Mouse (Mus musculus) neural tube, embryonic 10.5 days (tissue): Measurements from ENCODE around the gene Btnl4.
"Not testable (repeated sequence)": the region's sequence is repeated elsewhere in the genome, so short reads cannot be mapped to it uniquely, and the experiment has no call there.

Experiments
- DNase-seq: peaks from one replicate; pipeline ENCODE4 v3.0.0-alpha.2; 2017; ENCODE audit warnings: low spot score; ENCODE audit errors: extremely low spot score

Btnl4 gene

GRCm38 (mm10) chr17:34477238-34478013 is at the start of gene Btnl4:
TSS of gene Btnl4 (minus strand) at chr17:34477318.
- not testable (repeated sequence) for DNase-seq

- no peak for DNase-seq
These were observed 41.9 kb upstream of the Btnl4 start for GRCm38 (mm10) chr17:34519001-34519400.

GRCm38 (mm10) chr17:34518571-34518970 is 41.5 kb upstream of the Btnl4 start:
- DNase-seq = not testable (repeated sequence)

- DNase-seq = no peak
These were observed 40.7 kb upstream of the Btnl4 start for GRCm38 (mm10) chr17:34517795-34518194.

GRCm38 (mm10) chr17:34517252-34517651 is 40.1 kb upstream of the Btnl4 start, which contains the start of gene Btnl6:
TSS of gene Btnl6 (minus strand) at chr17:34517352.
- no peak for DNase-seq

- DNase-seq = no peak
These were observed 39.4 kb upstream of the Btnl4 start for GRCm38 (mm10) chr17:34516514-34516913.

GRCm38 (mm10) chr17:34511723-34512122 is 34.6 kb upstream of the Btnl4 start:
- DNase-seq = not testable (repeated sequence)

- DNase-seq = no peak
These were observed 30.5 kb upstream of the Btnl4 start for GRCm38 (mm10) chr17:34507591-34507990.

GRCm38 (mm10) chr17:34497726-34498125 is 20.6 kb upstream of the Btnl4 start:
- DNase-seq = not testable (repeated sequence)

- not testable (repeated sequence) for DNase-seq
These were observed 20.2 kb upstream of the Btnl4 start for GRCm38 (mm10) chr17:34497319-34497718.

GRCm38 (mm10) chr17:34496539-34496938 is 19.4 kb upstream of the Btnl4 start:
- no peak for DNase-seq

- not testable (repeated sequence) for DNase-seq
These were observed 18.0 kb upstream of the Btnl4 start for GRCm38 (mm10) chr17:34495156-34495555.

GRCm38 (mm10) chr17:34492796-34493195 is 15.7 kb upstream of the Btnl4 start:
- DNase-seq = no peak

GRCm38 (mm10) chr17:34476427-34476826 is 691 bp downstream of the Btnl4 start:
- no peak for DNase-seq

- DNase-seq = no peak
These were observed 2.1 kb downstream of the Btnl4 start for GRCm38 (mm10) chr17:34475060-34475459.

- DNase-seq = no peak
These were observed 6.6 kb downstream of the Btnl4 start for GRCm38 (mm10) chr17:34470491-34470890.

GRCm38 (mm10) chr17:34465906-34466305 is 11.2 kb downstream of the Btnl4 start:
- not testable (repeated sequence) for DNase-seq

- DNase-seq = no peak
These were observed 17.9 kb downstream of the Btnl4 start for GRCm38 (mm10) chr17:34459255-34459654.

- DNase-seq = no peak
These were observed 19.4 kb downstream of the Btnl4 start for GRCm38 (mm10) chr17:34457668-34458067.

- DNase-seq = no peak
These were observed 28.6 kb downstream of the Btnl4 start for GRCm38 (mm10) chr17:34448473-34449041.

- no peak for DNase-seq
These were observed 35.1 kb downstream of the Btnl4 start for GRCm38 (mm10) chr17:34441990-34442389.

- DNase-seq = no peak
These were observed 37.3 kb downstream of the Btnl4 start for GRCm38 (mm10) chr17:34439795-34440194.

GRCm38 (mm10) chr17:34438588-34438987 is 38.5 kb downstream of the Btnl4 start:
- no peak for DNase-seq
